Mouse (Mus musculus) retina, postnatal 1 day (tissue): Measurements from ENCODE around the gene Cdadc1.

Experiments
- DNase-seq: peaks from one replicate; pipeline ENCODE4 v3.0.0-alpha.2; 2012

Gene Cdadc1

GRCm38 (mm10) chr14:59612920-59613625, 15.3 kb upstream of the Cdadc1 start:
- peak; percentile 70 for DNase-seq

GRCm38 (mm10) chr14:59607021-59607420, 9.3 kb upstream of the Cdadc1 start:
- no peak for DNase-seq

GRCm38 (mm10) chr14:59605671-59606353, 8.1 kb upstream of the Cdadc1 start:
- DNase-seq = peak; percentile 81

- DNase-seq = peak; percentile 58
These were observed 6.4 kb upstream of the Cdadc1 start for GRCm38 (mm10) chr14:59604002-59604645.

- no peak for DNase-seq
These were observed 485 bp upstream of the Cdadc1 start for GRCm38 (mm10) chr14:59598260-59598627.

- DNase-seq = no peak
These were observed 2.8 kb downstream of the Cdadc1 start for GRCm38 (mm10) chr14:59594988-59595387.

GRCm38 (mm10) chr14:59592593-59592992, 5.2 kb downstream of the Cdadc1 start:
- no peak for DNase-seq

GRCm38 (mm10) chr14:59591901-59592300, 5.9 kb downstream of the Cdadc1 start:
- DNase-seq = no peak

- DNase-seq = no peak
These were observed 7.1 kb downstream of the Cdadc1 start for GRCm38 (mm10) chr14:59590614-59591013.

GRCm38 (mm10) chr14:59576385-59576784, 21.4 kb downstream of the Cdadc1 start:
- no peak for DNase-seq

- DNase-seq = no peak
These were observed 31.0 kb downstream of the Cdadc1 start for GRCm38 (mm10) chr14:59566756-59567155.

- no peak for DNase-seq
These were observed 39.9 kb downstream of the Cdadc1 start for GRCm38 (mm10) chr14:59557886-59558285.

- no peak for DNase-seq
These were observed 40.7 kb downstream of the Cdadc1 start for GRCm38 (mm10) chr14:59557071-59557470.

GRCm38 (mm10) chr14:59555928-59556531, 41.7 kb downstream of the Cdadc1 start:
- peak; percentile 86 for DNase-seq

- DNase-seq = no peak
These were observed 42.7 kb downstream of the Cdadc1 start for GRCm38 (mm10) chr14:59555018-59555417.

- peak; percentile 39 for DNase-seq
These were observed 43.7 kb downstream of the Cdadc1 start for GRCm38 (mm10) chr14:59554025-59554424.

- DNase-seq = no peak
These were observed 45.8 kb downstream of the Cdadc1 start for GRCm38 (mm10) chr14:59551956-59552355.

- no peak for DNase-seq
These were observed 46.9 kb downstream of the Cdadc1 start for GRCm38 (mm10) chr14:59550841-59551240.

- DNase-seq = no peak
These were observed 48.7 kb downstream of the Cdadc1 start for GRCm38 (mm10) chr14:59549106-59549505.

- DNase-seq = no peak
These were observed 49.2 kb downstream of the Cdadc1 start for GRCm38 (mm10) chr14:59548532-59548931.

GRCm38 (mm10) chr14:59547530-59547929, 50.2 kb downstream of the Cdadc1 start:
- no peak for DNase-seq

GRCm38 (mm10) chr14:59546162-59546880, 51.4 kb downstream of the Cdadc1 start:
- DNase-seq = no peak

- DNase-seq = no peak
These were observed 53.8 kb downstream of the Cdadc1 start for GRCm38 (mm10) chr14:59543956-59544355.
